Mouse (Mus musculus): ENCODE measurements around the gene Car10.
"Not testable (repeated sequence)": the region's sequence is repeated elsewhere in the genome, so short reads cannot be mapped to it uniquely, and the experiment has no call there.

Gene Car10

DNA sequence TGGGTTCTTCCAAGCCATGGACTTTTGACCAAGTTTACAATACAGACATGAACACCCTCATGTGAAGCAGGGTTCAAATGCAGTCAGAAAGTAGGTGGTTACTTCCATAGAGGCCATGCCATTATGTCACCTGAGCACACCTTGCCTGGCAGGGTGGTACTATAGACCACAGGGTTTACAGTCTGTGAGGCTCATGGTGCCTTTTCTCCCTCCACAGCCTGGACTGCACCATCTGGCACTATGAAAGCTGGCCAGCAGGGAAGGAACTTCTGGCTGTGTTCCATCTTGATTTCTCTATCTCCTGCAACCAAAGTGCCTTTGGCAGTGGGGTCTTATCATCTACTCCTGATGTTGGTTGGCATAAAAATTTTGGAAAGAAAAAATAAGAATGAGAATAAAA is 295.5 kb downstream of the Car10 start:
- DNase-seq (ENCODE audit: low spot score) = not testable (repeated sequence)

DNA sequence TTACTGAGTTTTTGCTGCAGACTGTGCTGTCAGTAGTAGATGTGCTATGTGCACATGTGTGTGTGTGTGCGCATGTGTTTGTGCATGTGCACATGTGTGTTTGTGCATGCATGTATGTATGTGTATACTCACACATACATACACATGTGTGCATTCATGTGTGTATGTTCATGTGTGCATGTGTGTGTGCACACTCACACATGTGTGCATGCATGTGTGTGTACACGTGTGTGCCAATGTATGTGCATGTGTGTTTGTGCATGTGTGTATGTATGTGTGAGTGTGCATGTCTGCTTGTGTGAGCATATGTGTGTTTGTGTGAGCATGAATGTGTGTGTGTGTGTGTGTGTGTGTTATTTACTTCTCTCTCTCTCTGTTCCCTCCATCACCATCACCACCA is 298.5 kb downstream of the Car10 start:
- no peak for DNase-seq (ENCODE audit: low spot score)

DNA sequence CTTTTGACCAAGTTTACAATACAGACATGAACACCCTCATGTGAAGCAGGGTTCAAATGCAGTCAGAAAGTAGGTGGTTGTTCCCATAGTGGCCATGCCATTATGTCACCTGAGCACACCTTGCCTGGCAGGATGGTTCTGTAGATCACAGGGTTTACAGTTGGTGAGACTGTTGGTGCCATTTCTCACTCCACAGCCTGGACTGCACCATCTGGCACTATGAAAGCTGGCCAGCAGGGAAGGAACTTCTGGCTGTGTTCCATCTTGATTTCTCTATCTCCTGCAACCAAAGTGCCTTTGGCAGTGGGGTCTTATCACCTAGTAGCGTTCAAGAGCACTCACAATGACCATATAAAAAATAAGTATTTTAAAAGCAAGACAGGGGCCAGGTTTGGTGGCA is 303.3 kb downstream of the Car10 start:
- not testable (repeated sequence) for DNase-seq (ENCODE audit: low spot score)

- no peak for DNase-seq (ENCODE audit: low spot score)
Measured at GRCm38 (mm10) chr11:93407981-93408380, 310.2 kb downstream of the Car10 start.

DNA sequence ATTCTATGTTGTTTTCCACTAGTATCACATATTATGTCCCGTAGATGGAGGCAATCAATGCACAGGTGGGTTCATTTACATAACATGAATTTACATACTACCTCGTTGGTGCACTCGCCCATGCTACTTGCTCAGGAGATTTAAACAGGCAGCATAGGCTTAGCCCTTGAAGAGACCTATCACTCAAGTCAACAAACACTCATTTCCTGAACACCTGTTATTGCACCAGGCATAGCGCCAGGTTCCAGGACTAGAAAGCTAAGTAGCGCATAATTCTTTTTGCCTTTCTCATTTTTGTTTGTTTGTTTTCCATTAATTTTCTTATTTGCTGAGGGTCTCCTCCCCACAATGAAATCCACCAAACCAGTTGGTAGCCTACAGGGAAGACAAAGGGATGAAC is 333.7 kb downstream of the Car10 start:
- DNase-seq (ENCODE audit: low spot score) = no peak

DNA sequence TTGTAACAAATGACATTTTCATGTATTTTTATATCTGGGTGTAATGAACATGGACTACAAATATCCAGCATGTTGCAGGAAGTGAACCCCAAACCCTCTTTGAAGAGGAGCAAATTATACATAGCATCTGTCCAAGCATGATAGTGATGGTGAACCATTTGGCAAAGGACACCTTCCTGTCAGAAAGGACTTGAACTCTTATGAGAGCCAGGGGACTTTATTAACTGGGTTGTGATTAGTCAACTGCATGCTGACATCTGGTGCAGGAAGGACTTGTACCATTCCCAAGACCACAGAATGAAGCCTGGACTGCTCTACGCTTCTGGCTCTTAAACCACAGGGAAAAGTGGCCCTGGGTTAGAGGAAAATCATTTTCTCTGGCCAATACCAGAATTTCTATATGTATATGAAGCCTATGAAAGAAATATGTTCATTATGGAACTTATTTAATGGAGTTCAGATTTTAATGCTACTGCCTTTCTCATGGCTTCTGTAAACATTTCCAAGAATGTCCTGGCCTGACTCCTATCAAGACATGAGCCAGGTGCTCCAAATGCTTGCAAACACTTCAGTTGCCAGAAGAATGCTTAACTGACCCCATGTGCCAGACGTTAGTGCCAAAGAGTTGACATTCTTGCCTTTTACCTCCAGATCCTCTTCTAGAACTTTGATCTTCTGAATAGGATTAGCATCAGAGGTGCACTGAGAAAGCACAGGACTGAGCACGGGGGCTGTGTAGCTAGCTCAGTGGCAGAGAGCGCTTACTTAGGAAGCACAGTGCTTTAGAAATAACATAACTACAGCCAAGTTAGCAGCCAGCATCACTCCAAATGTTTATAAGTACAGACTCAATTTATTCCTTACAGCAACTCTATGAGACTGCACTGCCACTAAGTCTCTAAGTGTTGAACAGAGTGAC is 337.4 kb downstream of the Car10 start:
- no peak for DNase-seq (ENCODE audit: low spot score)

DNA sequence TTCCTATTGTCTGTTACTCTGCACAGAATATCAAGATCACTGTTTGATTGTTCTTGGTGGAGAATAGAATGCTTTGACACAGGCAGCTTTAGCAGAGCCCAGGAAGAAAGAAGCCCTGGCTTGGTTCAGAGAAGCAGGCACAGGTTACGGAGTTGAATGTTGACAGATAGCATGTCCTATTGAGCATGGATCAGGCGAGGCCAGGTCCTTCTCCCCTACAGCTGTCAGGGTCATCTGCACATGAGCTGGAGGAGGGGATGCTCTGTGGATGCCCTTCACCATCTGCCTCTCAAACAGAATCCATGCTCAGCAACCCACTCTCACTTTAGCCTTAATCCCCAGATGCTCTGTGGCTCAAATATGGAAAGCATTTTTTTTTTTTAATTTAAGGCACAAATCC is 339.1 kb downstream of the Car10 start:
- no peak for DNase-seq (ENCODE audit: low spot score)

- DNase-seq (ENCODE audit: low spot score) = no peak
Measured at GRCm38 (mm10) chr11:93440466-93440865, 342.6 kb downstream of the Car10 start.

- no peak for DNase-seq (ENCODE audit: low spot score)
Measured at GRCm38 (mm10) chr11:93443777-93444176, 345.9 kb downstream of the Car10 start.

DNA sequence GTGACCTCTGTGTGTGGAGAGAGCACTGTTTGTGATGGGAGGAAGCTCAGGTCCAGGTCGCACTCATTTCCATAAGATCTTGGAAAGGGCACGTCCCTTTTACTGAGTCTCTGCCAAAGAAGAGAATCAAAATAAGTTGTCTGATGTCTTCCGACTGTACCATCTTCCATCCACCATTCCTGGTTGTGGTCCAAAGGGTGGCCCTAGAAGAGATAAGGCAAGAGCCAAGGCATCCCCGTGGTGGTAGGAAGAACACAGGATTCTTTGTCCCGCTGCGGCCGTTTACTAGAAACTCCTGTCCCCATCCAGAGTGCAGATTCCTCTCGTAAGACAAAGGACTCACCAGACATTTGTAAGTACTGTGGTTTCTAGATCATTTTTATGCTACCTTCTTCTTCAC is 346.9 kb downstream of the Car10 start:
- no peak for DNase-seq (ENCODE audit: low spot score)

DNA sequence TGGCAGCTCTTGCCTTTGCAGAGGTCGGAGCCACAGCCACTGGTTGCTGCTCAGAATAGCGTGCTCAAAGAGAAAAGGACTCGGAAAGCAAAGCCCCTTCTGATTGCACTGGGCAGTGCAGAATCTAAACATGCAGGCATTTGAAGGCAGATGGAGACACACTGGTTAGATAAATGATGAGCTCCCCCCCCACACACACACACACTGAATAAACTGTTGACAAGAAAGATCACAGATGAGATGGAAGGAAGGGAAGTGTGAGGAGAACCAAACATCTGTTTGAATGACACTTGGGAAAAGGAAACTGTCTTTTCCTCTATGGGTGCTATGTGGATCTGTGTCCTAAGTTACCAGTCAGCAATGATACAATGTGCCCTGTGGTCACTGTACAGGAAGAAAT is 349.7 kb downstream of the Car10 start:
- no peak for DNase-seq (ENCODE audit: low spot score)

DNA sequence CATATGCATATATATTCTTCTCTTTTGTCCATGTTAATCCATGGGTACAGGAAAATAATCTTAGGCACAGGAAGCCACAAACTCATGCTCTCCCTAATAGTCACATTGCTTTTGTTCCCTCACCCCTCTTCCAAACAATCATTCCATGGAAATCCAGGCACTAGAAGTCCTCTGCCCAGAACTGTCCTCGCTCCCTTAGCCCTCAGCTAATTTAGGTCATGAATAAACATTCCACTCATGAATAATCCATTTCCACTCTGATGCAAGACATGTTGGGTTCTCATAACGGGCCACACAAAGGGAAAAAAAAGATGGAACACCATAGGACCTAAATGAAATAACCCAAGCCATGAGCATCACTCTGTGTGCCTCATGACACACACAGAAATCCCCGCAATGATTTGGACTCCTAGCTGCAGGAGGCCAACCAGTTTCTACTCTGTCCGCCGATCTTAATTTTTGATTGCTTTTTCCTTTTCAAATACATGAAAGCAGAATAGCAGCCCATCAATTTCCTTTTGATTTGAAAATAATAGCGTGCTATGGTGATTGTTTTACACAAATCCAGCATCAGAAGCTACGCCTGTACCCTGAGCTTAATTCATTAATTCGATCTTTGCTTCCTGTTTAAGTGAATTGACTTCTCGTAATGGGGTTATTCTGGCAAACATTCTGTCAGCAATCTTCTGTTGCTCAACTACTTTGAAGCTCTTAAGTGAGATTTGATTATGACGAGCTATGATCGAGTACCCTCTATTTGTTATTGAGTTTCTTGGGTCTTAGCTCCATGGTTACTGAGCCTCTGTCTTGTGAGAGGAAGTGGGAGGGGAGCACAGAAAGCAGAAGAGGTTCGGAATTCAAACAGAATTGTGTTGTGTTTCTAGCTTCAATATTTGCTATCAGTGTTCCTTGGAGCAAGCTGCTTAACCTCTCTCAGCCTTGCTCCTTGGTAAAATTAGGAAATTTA is 350.7 kb downstream of the Car10 start:
- DNase-seq (ENCODE audit: low spot score) = no peak

- no peak for DNase-seq (ENCODE audit: low spot score)
Measured at GRCm38 (mm10) chr11:93450535-93450934, 352.7 kb downstream of the Car10 start.

DNA sequence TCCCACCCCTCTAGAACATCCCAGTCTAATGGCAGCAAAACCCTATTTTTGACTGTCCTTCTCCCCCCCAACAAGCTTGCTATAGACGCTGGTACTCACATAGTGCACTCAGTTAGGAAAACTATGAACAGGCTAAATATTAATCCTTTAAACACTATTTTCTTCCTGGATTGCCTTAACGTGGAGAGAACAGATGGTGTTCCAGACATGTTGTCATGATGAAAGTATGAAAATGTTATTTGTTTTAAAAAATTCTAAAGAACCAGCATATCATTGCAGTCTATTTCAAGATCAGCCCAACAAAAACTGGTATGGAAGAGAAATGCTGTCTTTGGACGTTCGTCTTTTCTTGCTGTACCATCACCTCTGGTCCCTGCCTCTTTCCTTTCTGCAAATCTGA is 368.4 kb downstream of the Car10 start:
- DNase-seq (ENCODE audit: low spot score) = peak; percentile 22

GRCm38 (mm10) chr11:93467711-93468110 is 369.9 kb downstream of the Car10 start:
- DNase-seq (ENCODE audit: low spot score) = no peak

DNA sequence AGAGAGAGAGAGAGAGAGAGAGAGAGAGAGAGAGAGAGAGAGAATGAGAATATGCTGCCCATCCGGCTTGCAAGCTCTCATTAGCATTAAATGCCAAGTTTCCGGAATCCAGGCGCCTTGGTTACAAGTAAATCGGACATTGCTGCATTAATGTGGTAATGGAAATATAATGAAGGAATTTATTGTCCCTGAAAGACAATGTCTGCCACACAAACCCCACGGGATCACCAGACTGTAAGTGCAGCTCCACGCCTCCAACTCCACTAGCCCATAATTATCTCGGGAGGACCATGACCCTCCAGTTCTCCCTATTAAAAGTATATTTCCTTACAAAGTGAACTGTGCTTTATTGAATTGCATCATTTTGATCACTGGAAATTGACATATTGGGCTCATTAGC is 372.9 kb downstream of the Car10 start:
- DNase-seq (ENCODE audit: low spot score) = no peak

DNA sequence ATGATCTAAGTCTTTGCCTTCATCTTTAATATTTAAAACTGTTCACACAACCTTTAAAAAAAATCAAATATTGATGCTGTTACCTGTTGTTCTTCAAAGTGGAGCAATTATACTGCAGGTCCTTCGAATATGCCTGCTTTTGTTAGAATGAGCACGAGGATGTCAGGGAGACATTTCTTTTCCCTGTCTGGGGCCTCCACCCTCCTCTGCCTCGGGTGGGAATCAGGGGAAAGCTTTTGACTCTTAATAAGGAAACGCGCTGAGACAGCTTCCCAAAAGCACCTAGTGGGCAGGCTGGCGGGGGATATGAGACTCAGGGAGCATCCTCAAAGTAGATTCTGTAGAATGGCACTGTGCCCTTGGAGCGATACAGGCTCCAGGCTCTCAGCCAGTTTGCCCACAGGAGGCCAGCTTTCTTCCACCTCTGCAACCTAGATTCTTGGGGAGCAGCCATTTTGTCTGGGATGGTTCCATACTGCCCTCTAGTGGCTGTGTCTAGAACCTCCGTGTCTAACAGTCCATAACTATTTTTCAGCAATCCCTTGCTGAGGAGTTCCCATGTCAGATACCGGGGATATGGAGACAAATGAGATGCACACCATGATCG is 373.8 kb downstream of the Car10 start:
- peak; percentile 73 for DNase-seq (ENCODE audit: low spot score)

- DNase-seq (ENCODE audit: low spot score) = no peak
Measured at GRCm38 (mm10) chr11:93484661-93485060, 386.8 kb downstream of the Car10 start.

GRCm38 (mm10) chr11:93487021-93487420 is 389.2 kb downstream of the Car10 start:
- no peak for DNase-seq (ENCODE audit: low spot score)

- no peak for DNase-seq (ENCODE audit: low spot score)
Measured at GRCm38 (mm10) chr11:93487913-93488604, 390.2 kb downstream of the Car10 start.

DNA sequence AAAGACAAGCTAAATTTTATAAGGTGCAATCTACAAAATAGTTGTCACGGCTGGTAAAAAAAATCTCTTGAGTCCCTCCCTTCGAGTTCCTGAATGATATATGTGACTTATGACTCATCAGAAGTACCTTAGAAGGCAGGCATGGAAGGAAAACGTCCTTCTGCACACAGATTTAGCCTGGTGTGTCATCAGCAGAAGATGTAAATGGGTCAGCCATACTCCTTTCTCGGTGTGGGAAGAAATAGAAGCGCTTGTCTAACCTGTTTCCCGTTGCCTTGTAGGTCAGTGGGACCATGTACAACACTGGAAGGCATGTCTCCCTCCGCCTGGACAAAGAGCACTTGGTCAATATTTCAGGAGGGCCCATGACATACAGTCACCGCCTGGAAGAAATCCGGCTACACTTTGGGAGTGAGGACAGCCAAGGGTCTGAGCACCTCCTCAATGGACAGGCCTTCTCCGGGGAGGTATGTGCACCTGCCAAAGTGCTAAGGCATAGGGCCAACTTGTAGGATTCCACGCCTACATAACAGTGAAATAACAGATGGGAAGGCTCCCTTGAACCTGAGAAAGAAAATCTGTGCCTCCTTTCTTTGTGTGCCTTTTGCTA is 392.5 kb downstream of the Car10 start:
- no peak for DNase-seq (ENCODE audit: low spot score)
